ENCODE assay signal across 31 mouse cellular contexts in genomic region chr3:94882579-94882978, GRCm38 (mm10).
"Had no signal": no experiment of that assay in that cellular context is flagged by ENCODE, and none has a peak within 500 bp of the region (broad histone marks: within the 10 kb centered on the region; RNA-seq: fewer than 3 reads in every experiment).

No protein-coding gene starts in this region.

- H3K9ac ChIP-seq: heart, embryonic 12.5 days; heart, embryonic 13.5 days; heart, embryonic 15.5 days; hindbrain, embryonic 12.5 days; hindbrain, embryonic 13.5 days; hindbrain, embryonic 14.5 days; hindbrain, embryonic 15.5 days; intestine, embryonic 15.5 days; kidney, embryonic 15.5 days had no signal

- H3K27me3 ChIP-seq: heart, embryonic 12.5 days; heart, embryonic 13.5 days; heart, embryonic 15.5 days; hindbrain, embryonic 12.5 days; hindbrain, embryonic 13.5 days; hindbrain, embryonic 15.5 days; intestine, embryonic 15.5 days; kidney, embryonic 15.5 days had no signal

- DNase-seq: heart, postnatal 10 days; heart, postnatal 14 days; heart, postnatal 36 days; heart, postnatal 4 days; kidney, adult 11 months; kidney, adult 18-20 months; kidney, adult 2 months; kidney, adult 8-10 months; kidney, adult 9 months; kidney, postnatal 10 days; kidney, postnatal 14 days; kidney, postnatal 25 days; kidney, postnatal 36 days; kidney, postnatal 4 days; layer of hippocampus, adult 9-11 months; layer of hippocampus, postnatal 36 days had no signal

- H3K9me3 ChIP-seq: heart, embryonic 10.5 days; heart, embryonic 12.5 days; heart, embryonic 13.5 days; heart, embryonic 15.5 days; hindbrain, embryonic 10.5 days; hindbrain, embryonic 12.5 days; hindbrain, embryonic 13.5 days; hindbrain, embryonic 15.5 days; intestine, embryonic 15.5 days; kidney, embryonic 15.5 days had no signal

- H3K4me3 ChIP-seq: heart, embryonic 10.5 days; heart, embryonic 12.5 days; heart, embryonic 13.5 days; heart, embryonic 15.5 days; hindbrain, embryonic 10.5 days; hindbrain, embryonic 12.5 days; hindbrain, embryonic 13.5 days; hindbrain, embryonic 15.5 days; intestine, embryonic 15.5 days; kidney, embryonic 15.5 days; layer of hippocampus, adult 2 months; left cerebral cortex, adult 2 months had no signal

- H3K27ac ChIP-seq: heart, embryonic 10.5 days; heart, embryonic 13.5 days; heart, embryonic 15.5 days; hindbrain, embryonic 10.5 days; hindbrain, embryonic 12.5 days; hindbrain, embryonic 13.5 days; hindbrain, embryonic 14.5 days; hindbrain, embryonic 15.5 days; hindbrain, postnatal 0 days; intestine, embryonic 15.5 days; kidney, embryonic 15.5 days; kidney, postnatal 0 days; layer of hippocampus, adult 2 months; left cerebral cortex, adult 2 months had no signal
